Mouse (Mus musculus): Measurements from ENCODE around the gene Mtr.
A peak's percentile ranks its signal among the peaks of the same experiment; 100 is the strongest.

Gene Mtr

DNA sequence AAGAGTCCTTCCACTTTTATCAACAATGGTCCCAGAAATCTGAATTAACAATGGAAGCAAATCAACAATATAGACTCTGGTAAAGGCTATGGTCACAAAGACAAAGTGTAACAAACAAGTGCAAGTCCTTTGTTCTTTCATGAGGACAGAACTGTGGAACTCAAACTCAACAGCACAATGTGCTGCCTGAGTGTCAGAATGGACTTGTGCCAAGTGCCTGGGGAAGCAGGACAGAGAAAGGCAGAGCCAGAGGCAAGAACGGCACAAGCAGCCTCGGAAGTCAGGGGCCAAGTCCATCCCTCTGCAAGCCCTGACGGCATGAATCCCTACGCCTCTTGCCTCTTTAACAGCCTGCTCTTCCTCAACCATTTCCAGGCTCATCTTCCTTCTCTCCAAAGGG, 13.9 kb downstream of the Mtr start:
- DNase-seq (ENCODE audit: low spot score): no peak

DNA sequence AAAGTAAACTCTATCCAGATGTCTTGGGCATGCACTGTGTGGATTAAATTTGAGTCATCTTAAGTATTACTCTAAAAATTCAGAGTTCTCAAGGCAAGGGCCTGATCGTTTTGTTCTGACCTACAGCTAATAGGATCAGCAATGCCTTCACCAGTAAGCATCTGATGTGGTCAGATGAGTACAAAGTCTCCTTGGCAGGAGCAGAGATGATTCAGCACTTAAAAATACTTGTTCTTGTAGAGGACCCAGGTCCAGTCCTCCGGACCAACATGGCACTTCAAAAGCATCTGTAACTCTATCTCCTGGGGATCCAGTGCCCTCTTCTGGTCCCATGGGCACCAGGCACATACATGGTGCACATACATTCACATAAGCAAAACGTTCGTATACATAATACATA, 25.8 kb downstream of the Mtr start:
- no peak for DNase-seq (ENCODE audit: low spot score)

DNA sequence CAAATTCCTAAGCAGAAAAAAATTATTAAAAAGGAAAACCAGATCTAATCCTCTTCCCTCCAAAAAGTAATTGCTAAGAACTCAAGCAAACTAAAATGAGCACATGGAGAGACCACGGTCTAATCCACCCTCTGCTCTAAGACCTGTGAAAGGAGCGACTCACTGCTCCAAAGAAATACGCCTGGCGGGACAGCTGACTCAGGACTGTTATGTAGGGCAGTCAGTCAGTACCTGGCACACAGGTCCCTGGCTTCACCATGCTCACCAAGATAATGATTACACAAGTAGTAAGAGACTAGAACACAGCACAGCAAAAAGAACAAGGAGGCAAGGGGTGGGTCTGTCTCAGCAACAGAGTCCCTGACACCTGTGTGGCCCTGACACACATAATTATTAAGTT, 29.7 kb downstream of the Mtr start:
- no peak for DNase-seq (ENCODE audit: low spot score)

- no peak for DNase-seq (ENCODE audit: low spot score)
Observed at GRCm38 (mm10) chr13:12227606-12228005, 30.3 kb downstream of the Mtr start.

DNA sequence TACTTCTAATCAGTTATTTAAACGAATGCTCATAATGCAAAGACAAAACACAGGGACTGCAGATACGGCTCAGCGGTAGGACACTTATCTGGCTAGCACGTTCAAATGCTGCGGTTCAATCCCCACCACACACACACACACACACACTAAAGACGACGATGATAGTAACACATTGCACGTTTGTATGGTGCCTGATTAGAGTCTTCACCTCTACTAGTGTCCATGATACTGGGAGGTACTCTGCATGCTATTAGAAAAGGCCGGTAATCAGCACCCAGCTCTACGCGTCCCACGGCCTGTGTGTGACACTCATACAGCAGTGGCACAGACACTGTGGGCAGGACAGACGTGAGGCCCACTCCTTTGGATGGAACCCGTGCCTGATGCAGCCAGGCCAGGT, 39.3 kb downstream of the Mtr start:
- no peak for DNase-seq (ENCODE audit: low spot score)

GRCm38 (mm10) chr13:12214922-12215321, 43.0 kb downstream of the Mtr start:
- DNase-seq (ENCODE audit: low spot score): no peak

DNA sequence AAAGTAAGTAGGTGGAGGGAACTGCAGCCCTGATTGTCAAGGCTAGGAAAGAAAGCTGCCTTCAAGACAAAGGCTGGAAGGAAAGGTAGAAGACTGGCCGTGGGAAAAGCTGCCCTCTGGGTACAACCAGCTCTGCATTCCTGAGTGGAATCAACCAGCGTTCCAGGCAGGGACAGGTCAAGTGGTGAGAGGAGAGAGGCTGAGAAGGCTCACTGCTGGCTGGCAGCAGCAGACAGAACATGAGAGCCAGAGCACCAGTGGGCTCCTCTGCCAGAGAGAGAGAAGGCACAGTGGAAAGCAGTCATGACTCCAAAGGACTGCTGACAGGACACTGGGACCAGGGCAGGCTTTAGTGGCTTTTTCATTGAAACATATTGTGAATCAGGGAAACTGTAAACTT, 46.9 kb downstream of the Mtr start:
- DNase-seq (ENCODE audit: low spot score): no peak

- DNase-seq (ENCODE audit: low spot score): peak; percentile 32
Observed at GRCm38 (mm10) chr13:12210023-12210762, 47.7 kb downstream of the Mtr start.

- no peak for DNase-seq (ENCODE audit: low spot score)
Observed at GRCm38 (mm10) chr13:12200372-12200771, 57.5 kb downstream of the Mtr start.

- DNase-seq (ENCODE audit: low spot score): no peak
Observed at GRCm38 (mm10) chr13:12198486-12198885, 59.4 kb downstream of the Mtr start.

GRCm38 (mm10) chr13:12196861-12197260, 61.1 kb downstream of the Mtr start:
- no peak for DNase-seq (ENCODE audit: low spot score)

GRCm38 (mm10) chr13:12196012-12196411, 61.9 kb downstream of the Mtr start:
- DNase-seq (ENCODE audit: low spot score): no peak

DNA sequence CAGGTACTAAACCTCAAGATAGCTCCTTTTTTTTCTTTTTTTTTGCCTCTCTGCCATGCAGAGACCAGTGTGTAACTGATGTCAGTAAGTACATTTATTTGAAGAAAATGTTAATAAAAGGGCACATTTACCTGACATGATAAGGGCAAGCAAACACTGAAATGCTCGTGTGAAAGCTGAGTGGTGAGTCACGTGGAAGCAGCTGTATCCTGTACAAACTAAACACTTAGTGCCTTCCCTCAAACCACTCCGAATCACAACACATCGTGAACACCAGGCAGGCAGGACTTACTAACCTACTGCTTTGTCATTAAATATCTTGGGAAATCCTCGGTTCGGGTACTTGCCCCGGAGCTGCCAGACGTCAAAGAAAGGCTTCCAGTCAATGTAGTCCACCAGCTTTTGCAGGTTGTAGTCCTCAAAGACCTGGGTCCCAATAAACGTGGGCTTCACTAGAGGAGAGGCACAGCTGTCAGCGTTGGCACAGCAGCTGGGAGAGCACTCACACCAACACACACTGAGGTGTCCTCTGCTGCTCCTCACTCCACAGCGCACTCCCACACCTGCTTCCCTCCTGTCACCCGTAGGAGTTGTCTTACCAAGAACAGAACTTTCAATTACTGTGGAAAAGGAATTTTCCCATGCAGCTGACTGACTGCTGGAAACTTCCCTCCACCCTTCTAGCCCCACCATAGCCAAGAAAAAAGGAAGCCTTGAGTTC, 62.8 kb downstream of the Mtr start:
- no peak for DNase-seq (ENCODE audit: low spot score)

DNA sequence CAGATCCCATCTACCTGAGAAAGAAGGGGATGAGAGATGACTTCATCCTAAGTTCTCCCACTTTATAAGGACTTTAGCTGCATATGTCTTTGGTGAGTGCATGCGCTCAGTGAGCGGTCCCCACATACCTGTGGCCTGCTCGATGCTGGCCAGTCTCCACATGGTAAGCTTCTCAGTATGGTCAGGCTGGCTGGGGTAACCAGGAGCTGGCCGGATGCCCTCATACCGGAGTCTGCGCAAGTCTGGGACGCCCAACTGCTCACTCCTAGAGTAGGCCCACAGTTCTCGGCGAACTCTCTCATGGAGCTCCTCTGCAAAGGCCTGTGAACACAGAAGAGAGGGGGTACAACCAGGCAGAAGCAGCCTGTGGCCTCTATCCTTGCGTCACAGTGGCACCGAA, 68.7 kb downstream of the Mtr start:
- no peak for DNase-seq (ENCODE audit: low spot score)

DNA sequence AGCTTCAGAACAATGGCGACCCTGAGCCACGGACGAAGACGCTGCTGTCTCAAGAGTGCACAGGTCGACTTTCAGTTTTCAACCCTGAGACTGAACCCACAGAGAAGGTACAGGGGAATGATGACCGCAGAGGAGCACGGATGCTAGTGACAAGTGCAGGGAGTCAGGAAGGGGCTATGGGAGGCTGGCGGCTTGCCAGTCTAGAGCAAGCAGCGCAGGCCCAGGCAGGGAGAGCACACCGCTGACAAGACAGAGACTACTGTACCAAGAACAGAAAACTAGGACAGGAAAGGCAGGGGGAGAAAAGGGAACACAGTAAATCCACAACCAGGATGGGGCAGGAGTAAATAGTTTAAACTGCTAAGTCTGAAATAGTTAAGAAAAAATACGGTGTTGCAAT, 69.1 kb downstream of the Mtr start:
- no peak for DNase-seq (ENCODE audit: low spot score)

DNA sequence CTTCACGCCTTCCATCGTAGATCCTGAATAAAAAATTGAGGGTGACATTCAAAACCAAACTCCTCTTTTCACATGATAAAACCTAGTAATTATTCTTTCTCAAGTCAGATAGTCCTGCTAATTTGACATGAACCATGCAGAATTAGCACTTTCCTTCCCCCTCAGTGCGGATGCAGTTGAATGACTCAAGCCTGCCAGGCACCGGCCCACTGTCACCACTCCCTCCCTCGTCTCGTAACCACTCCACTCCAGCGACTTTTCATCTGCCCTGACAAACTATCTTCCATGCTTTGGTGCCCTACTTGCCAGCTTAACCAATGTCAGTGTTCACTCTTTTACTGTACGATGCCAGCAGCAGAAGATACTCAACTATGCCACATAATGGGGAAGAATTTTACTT, 78.4 kb downstream of the Mtr start:
- DNase-seq (ENCODE audit: low spot score): no peak

GRCm38 (mm10) chr13:12176761-12177160, 81.2 kb downstream of the Mtr start:
- DNase-seq (ENCODE audit: low spot score): no peak

DNA sequence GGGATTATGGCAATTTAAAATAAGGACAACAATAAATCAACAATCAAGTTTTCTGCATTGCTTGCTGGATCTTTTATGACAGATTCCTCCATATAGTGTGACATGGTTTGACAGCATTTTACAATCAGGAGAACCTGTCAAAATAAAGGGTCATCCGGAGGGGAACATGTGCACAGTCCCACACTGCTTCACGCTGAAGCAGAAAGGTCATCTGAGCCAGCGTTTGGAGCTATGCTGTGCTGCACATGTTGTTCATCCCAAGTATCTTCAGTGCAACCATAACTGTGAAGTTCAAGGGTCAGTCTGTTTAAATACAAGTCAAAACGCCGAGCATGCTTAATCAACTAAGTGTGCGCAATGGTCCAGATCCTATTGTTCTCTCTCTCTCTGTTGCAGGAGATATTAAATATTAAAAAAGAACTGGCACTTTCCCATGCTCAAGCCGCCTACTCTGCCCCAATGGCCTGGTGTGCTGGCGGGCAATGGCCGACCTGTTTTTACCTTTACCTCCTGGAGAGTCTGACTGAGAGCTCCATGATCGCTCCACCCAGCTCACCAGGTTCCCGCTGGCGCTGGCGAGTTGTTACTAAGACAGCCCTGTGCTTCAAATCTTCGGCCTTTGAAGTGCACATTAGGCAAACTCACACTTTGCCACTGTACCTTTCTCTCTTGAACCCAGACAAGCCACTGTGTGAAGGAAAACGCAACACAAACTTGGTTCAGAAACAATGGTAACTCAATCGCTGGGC, 81.8 kb downstream of the Mtr start:
- DNase-seq (ENCODE audit: low spot score): no peak

GRCm38 (mm10) chr13:12167276-12167675, 90.6 kb downstream of the Mtr start:
- DNase-seq (ENCODE audit: low spot score): no peak

- no peak for DNase-seq (ENCODE audit: low spot score)
Observed at GRCm38 (mm10) chr13:12166386-12166785, 91.5 kb downstream of the Mtr start.

GRCm38 (mm10) chr13:12165461-12166058, 92.4 kb downstream of the Mtr start:
- DNase-seq (ENCODE audit: low spot score): no peak

DNA sequence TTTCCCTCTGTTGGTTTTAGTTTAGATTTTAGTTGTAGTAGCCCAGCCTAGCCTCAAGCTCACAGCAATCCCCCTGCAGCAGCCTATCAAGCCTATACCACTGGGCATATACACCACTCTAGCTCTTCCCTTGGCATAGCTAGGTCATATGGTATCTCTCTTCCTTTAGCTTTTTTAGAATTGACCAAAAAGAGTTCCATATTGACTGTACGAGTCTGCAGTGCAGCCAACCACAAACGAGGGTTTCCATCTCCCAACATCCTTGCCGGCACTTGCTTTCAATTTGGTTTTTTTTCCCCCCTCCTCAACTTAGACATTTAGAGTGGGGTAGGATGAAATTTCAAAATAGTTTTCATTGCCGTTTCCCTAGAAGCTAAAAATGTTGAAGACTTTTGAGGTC, 95.5 kb downstream of the Mtr start:
- DNase-seq (ENCODE audit: low spot score): no peak

DNA sequence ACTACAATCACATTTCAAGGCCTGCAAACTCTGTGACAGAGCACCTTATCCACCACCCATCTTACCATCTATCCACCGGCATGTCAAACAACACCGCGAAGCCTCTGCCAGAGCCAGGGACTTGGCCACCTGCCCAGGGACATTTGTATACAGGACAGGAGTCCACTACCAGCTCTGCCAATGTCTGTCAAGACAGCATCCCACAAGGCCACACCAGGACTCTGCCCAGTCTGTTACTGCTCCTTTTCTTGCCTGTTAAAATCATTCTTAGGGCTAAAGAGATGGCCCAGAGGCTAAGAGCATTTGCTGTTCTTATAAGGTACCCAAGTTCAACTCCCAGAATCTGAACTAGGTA, 97.8 kb downstream of the Mtr start:
- no peak for DNase-seq (ENCODE audit: low spot score)

Measured in layer of hippocampus, adult 9-10 months (tissue).